Mouse (Mus musculus) layer of hippocampus, adult 9-10 months (tissue): ENCODE measurements at regions not wholly inside any gene's neighbourhood (a gene's known extent, or its start where the extent isn't known, plus 50 kb on each side); places are given as distances from the start of the nearest gene placed in this dataset.

ENCODE experiments used
- DNase-seq: peaks from one replicate; pipeline ENCODE4 v3.0.0; 2022; ENCODE audit warnings: low spot score

DNA sequence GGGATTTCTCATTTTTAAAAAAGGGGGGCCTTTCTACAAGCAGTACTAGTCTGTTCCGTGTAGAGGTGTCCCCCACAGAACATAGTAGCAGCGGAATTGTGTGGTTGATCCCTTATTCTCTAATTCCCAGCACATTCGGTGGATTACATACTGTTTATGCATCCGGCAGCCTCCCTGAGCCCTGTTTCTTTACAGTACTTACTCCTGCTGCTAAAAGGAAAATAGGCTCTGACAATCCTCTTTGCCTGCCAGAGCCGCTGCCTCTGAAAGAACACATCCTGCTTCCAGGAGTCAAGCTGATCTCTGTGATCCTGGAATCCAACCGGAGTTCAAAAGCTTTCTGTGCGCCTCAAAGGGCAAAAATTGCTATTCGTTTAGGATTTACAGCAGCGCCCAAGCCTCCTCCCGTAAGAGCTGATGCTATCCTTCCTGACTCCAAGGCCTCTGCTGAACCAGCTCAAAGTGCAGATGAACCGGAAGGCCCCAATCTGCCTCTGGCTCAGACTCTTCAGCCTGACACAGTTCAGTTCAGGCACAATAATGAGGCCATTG, 936.6 kb downstream of the Ndufa4 start:
- no peak for DNase-seq

DNA sequence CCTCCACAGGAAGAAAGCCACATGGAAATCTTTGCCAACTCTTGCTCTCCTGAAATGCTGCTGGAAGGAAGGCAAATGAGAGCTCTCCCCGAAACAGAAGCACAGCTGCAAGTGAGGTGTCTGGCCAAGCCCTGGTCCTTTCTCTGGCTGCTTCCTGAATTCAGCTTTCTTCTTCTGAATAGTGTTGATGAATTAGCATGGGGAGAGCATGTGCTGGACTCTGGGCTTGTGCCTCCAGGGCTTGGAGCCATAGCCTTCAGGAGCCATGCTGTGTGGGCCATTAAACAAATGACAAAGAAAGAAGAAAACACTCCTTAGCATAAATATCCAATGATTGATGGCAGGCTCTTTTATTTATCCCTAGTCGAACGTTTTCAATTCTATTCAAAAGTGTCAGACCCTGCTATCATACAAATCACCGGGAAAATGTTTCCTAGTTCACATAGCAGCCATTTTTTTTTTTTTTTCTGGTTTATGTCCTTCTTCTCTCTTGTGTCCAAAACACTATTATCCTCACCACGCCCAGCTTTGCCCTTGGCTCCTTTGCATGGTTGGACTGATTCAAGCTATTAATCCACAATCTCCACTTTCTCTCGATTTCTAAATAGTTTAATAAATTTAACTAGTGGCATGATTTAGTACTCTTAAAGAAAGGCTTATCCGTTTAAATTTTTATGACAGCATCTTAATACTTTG, 937.3 kb downstream of the Ndufa4 start:
- peak; percentile 10 for DNase-seq

DNA sequence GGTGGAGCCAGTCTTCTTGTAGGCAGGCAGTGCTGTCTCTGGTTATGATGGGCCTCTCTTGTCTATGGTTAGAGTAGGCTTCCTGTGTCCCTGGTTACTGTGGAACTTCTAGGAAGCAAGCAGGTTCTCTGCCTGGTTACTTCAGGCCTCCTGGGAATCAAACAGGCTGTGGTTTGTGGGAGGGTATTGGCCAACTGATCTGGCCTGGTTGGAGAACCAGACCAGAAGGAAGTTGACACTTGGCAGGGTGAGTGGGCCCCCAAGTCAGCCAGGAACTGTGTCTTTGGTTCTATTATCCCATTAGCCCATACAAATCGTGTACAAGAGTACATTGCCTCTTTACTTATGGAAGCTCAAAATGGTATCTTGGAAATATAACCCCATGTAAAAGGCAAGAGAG, 963.8 kb downstream of the Ndufa4 start:
- no peak for DNase-seq

DNA sequence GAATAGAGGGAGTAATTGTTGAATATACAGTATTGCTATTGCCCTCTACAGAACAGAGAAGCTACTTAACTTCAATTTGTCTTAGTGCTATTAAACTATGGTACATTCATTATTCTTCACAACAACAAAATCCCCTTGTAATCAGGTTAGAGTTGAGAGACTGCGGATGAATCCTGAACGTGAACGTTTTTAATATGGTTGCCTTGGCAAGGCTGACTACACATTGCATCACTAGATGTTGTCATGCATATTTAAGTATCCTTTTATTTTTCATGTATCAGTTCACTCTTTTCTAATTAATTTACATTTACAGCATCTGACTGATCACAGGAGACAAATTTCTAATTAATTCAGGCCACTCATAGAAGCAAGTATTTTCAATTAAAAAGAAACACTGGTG, 965.8 kb downstream of the Ndufa4 start:
- no peak for DNase-seq
